Mouse (Mus musculus) spleen, postnatal 4 days (tissue): ENCODE results near the gene Dgkh.
"Not testable (repeated sequence)": the region's sequence is repeated elsewhere in the genome, so short reads cannot be mapped to it uniquely, and the experiment has no call there.

Experiments
- DNase-seq, 2 experiments: peaks; one replicate each; pipeline ENCODE4 v3.0.0; 2022; ENCODE audit warnings: low spot score in 2 of 2

Dgkh gene

GRCm38 (mm10) chr14:78632747-78633146 lies 99.8 kb downstream of the Dgkh start:
- no peak for DNase-seq

DNA sequence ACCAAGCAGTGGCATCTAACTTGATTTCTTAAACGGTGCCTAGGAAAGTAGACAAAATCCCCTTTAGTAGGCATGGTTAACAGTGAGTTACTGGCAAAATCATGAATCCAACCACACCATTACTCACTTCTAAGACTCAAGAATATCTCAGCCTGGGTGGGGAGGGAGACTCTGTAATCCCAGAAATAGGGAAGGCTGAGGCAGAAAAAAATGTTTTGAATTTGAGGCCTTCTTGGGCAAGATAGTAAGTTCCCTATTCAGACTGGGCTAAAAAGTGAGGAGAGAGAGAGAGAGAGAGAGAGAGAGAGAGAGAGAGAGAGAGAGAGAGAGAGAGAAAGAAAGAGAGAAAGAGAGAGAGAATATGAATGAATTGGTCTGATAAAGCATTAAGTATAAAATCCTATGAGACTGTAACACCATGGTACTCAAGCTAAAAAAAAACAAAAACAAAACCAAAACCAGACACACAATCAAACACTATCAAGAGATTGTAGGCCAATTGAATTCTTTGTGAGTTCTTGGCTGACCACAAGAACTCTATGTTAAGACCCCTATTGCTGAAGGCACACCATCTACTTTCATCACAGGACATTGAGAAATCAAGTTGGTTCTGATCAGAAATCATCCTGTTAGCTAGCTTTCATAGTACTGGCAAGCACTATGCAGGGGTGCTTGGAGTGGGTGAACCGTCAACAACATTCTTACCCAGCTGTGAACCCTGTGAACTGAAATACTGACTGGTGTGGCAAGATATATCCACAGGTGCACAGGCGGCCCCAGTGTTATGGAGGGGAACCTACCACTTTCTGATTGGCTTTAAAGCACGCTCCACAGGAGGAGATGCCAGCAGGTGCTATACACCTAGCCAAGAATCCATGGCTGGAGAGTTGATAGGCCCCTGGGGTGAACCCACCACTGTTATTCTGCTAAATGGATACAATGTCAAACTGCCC lies 101.4 kb downstream of the Dgkh start:
- DNase-seq, result no peak

- DNase-seq, result no peak
Measured at GRCm38 (mm10) chr14:78627516-78628275, 104.9 kb downstream of the Dgkh start.

GRCm38 (mm10) chr14:78618883-78619295 lies 113.7 kb downstream of the Dgkh start:
- no peak for DNase-seq

- DNase-seq, result peak in 1 of 2 experiments; percentile 36
Measured at GRCm38 (mm10) chr14:78613569-78613968, 119.0 kb downstream of the Dgkh start.

- peak in 1 of 2 experiments; percentile 47 for DNase-seq
Measured at GRCm38 (mm10) chr14:78612111-78612788, 120.3 kb downstream of the Dgkh start.

DNA sequence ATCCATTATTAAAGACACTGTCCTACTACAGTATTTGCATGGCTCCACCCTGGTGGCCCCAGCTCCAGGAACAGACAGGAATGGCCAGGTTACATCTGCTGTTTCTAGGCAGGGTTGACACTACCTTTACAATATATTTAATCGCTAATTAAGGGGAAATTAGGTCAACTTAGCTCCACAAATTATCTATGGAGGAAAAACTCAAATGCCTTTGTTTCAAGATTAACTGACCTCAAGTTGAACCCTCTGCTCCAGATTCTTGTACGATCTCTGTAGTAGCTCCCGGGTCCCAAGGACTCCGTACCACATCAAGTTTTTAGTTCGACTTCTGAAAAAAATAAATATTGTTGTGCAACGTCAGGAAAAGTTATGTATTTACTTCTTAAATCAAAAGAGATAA lies 137.7 kb downstream of the Dgkh start:
- DNase-seq, result no peak

DNA sequence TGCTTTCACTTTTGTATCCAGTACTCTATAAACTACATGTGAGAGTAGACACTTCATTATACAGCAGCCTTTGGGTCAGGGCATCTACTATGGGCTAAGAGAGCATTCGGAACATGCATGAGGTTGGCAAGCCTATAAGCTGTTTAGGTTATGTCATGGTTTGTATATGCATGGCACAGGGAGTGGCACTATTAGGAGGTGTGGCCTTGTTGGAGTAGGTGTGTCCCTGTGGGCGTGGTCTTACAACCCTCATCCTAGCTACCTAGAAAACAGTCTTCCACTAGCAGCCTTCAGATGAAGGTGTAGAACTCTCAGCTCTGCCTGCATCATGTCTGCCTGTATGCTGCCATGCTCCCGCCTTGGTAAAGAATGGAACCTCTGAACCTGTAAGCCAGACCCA lies 139.6 kb downstream of the Dgkh start:
- no peak for DNase-seq

DNA sequence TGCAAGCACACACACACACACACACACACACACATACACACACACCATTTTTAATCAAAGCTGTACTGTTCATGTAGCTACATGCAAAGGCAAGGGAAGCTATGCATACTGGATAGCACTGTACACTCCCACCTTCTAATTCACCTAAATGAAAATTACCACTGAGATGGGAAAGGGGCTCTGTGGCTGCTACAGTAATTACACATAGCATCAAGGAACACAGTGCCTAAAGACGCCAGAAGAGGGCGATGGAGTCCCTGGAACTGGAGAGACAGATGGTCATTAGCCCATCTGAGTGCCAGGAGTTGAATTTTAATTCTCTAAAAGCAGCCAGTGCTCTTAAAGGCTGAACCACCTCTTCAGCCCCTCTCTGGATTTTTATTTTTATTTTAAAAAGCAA lies 142.2 kb downstream of the Dgkh start:
- peak in 1 of 2 experiments; percentile 21 for DNase-seq

GRCm38 (mm10) chr14:78584222-78584621 lies 148.4 kb downstream of the Dgkh start:
- DNase-seq, result peak in 1 of 2 experiments; percentile 41

- DNase-seq, result peak in 1 of 2 experiments; percentile 26
Measured at GRCm38 (mm10) chr14:78583168-78583567, 149.4 kb downstream of the Dgkh start.

GRCm38 (mm10) chr14:78575899-78576298 lies 156.7 kb downstream of the Dgkh start:
- DNase-seq, result peak in 1 of 2 experiments; percentile 59

- DNase-seq, result peak in 1 of 2 experiments; percentile 19
Measured at GRCm38 (mm10) chr14:78568410-78568809, 164.2 kb downstream of the Dgkh start.

GRCm38 (mm10) chr14:78566431-78566830 lies 166.1 kb downstream of the Dgkh start:
- peak in 1 of 2 experiments; percentile 10 for DNase-seq

DNA sequence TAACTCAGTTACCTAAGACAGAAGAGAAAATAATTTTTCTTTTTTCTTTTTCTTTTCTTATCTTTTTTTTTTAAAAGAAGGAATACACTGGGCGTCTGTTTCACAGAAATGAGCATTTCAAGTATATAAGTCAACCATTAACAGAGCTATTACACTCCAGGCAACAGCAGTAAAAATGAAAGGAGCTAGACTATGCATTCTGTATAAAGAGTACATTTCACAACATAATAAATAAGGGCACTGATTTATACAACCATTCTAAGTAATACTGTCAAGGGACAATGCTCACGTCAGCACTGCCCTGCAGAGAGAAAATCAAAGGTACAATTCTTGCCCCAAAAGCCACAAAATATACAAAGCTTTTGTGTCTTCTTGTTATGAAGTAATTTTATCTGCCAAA lies 168.3 kb downstream of the Dgkh start:
- DNase-seq, result no peak

DNA sequence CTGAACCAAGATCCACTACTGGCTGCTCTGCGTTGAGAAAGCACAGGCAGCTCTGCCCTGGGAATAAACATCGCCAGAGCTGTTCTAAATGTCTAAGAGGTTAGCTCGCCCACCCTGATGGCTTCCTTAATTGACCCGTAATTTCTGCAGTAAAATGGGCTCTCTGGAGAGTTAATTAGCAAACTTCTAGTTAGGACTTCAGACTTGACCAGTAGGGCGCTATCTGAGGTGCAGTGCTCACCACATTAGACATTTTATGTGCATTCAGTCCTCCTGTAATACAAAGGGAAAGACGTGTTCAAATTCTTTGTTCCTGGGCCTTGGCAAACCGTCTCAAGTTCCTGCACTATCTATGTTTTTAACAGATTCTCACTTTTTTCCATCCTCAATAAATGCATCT lies 169.4 kb downstream of the Dgkh start:
- DNase-seq, result no peak

GRCm38 (mm10) chr14:78562121-78562520 lies 170.5 kb downstream of the Dgkh start:
- DNase-seq, result no peak

DNA sequence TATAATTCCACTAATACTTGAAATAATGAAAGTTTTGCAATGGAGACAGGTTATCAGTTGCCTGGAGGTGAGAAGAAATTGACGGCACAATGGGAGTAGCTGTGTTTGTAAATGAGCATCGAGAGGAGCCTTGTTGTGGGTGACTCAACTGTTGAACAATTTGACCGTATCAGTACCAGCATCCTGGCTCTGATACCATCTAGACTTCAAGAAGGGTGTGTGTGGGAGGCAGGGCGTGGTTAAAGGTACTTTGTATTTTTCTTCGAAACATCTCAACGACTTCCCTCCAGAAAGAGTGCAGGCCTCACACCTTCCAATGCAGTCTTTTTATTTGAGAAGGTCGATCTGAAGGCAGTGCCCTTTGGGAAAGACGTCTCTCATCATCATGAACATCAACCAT lies 173.5 kb downstream of the Dgkh start:
- no peak for DNase-seq

DNA sequence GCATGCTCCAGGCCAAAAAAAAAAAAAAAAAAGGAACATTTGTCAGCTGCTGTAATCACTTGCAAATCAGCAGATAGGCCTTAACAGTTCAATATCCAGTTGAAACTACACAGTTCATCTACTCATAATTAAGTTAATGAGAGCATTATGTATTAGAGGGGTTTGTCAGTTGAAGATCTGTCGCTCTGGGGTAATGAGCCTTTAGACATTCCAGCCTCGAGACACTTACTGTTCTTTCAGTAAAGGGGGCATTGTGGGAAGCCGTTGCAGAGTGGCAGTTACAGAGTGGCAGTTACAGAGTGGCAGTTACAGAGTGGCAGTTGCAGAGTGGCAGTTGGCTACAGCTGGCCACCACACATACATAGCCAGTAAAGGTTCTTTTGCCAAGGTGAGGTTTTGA lies 177.7 kb downstream of the Dgkh start:
- not testable (repeated sequence) for DNase-seq

DNA sequence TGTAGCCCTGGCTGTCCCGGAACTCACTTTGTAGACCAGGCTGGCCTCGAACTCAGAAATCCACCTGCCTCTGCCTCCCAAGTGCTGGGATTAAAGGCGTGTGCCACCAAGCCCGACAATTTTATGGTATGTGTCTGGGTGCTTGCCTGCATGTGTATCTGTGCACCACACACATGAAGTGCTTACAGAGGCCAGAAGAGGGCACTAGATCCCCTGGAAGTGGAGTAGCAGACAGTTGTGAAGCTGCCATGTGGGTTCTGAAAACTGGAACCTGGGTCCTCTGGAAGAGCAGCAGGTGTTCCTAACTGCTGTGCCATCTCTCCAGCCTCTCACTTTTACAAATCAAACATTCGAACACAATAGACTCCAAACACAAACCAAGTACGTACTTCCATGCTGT lies 178.9 kb downstream of the Dgkh start:
- DNase-seq, result no peak

DNA sequence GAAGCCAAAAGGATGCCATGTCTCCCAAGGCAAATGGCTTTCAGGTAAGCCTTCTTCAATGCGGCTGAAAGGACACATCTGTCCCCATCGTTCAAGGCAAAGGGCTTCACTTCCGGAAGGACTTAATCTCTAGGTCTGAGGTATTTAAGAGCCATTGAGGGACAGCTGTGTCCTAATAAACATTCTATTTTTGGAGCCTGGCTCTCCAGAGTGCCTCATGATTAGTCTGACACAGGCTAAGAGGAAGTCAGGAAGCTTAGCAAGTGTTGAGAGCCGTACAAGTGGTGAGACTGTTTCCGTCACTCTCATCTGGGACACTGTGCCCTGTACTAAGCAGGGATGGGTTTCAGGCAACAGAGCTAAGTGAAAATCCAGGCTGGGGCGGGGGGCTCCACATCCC lies 183.8 kb downstream of the Dgkh start:
- no peak for DNase-seq

GRCm38 (mm10) chr14:78541319-78541718 lies 191.3 kb downstream of the Dgkh start:
- no peak for DNase-seq
